Comparison of ENCODE assay signal across 18 mouse cellular contexts in the genomic region with DNA sequence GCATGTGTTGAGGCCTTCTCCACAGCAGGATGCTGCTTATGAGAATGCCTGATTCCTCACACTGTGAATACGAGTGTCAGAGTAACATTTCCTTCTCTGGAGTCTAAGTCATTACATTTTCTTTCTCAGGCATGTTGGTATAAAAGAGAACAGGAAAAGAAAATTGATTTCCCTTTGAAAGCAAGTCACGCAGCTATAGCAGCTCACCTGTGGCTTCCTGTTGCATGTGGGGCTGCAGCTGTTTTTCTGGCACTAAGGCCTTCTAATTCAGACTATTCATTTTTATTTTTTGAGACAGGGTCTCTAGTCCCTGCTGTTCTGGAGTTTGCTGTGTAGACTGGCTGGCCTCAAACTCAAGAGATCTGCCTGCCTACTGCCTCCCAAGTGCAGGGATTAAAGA.
A peak's percentile ranks its signal among the peaks of the same experiment; 100 is the strongest.
DNase-seq lines count a peak whose midpoint lies in the region; ATAC-seq and TF ChIP-seq lines count a peak whose summit lies in the region.
"Had no signal": no experiment of that assay in that cellular context is flagged by ENCODE, and none has a peak within 500 bp of the region (broad histone marks: within the 10 kb centered on the region; RNA-seq: fewer than 3 reads in every experiment).

No protein-coding gene starts in this region.

- peak overlapping the region; percentile 72 for H3K27ac ChIP-seq in hindbrain, embryonic 10.5 days
- no peak overlapping the region for H3K27ac ChIP-seq in hindbrain, embryonic 14.5 days
- peak overlapping the region; percentile 26 for H3K27ac ChIP-seq in spleen, adult 2 months (ENCODE audit: insufficient read depth, low read length)
- peak overlapping the region; percentile 91 for H3K27ac ChIP-seq in thymus, adult 2 months (ENCODE audit: control insufficient read depth, insufficient read depth, low read length)
- H3K27ac ChIP-seq in kidney, embryonic 14.5 days (ENCODE audit: low read depth, low read length), result no peak overlapping the region
- H3K27ac ChIP-seq: heart, embryonic 10.5 days; liver, embryonic 15.5 days had no signal

- H3K9ac ChIP-seq in hindbrain, embryonic 14.5 days, result no peak overlapping the region
- H3K9ac ChIP-seq in kidney, embryonic 14.5 days (ENCODE audit: low read depth, low read length), result no peak overlapping the region
- H3K9ac ChIP-seq: liver, embryonic 15.5 days had no signal

- no peak for TF ChIP-seq POLR2A in spleen, adult 2 months (IDR thresholded peaks at IDR 0.05; ENCODE audit: low read depth, low read length)
- TF ChIP-seq POLR2A in thymus, adult 2 months (IDR thresholded peaks at IDR 0.05; ENCODE audit: control insufficient read depth, extremely low read depth, insufficient read depth, low read length, poor library complexity), result no peak

- peaks cover 91% of the 10 kb centered on the region for H3K4me1 ChIP-seq in hindbrain, embryonic 10.5 days (replicated peaks)
- H3K4me1 ChIP-seq in hindbrain, embryonic 14.5 days (replicated peaks; ENCODE audit: control insufficient read depth, insufficient read depth, low read length), result peaks cover 87% of the 10 kb centered on the region
- H3K4me1 ChIP-seq in spleen, adult 2 months (ENCODE audit: control insufficient read depth, insufficient read depth, insufficient read length), result peaks cover 23% of the 10 kb centered on the region; the same call in 1 of the 2 replicates
- H3K4me1 ChIP-seq in thymus, adult 2 months (replicated peaks; ENCODE audit: control insufficient read depth, insufficient read depth, low read length), result peaks cover 54% of the 10 kb centered on the region
- peaks cover 70% of the 10 kb centered on the region for H3K4me1 ChIP-seq in kidney, embryonic 14.5 days (ENCODE audit: control insufficient read depth, insufficient read depth, low read length)

- WGBS in hindbrain, embryonic 10.5 days, result 46% methylated on average over 2 of the region's 2 CpGs
- WGBS in hindbrain, embryonic 14.5 days, result 28% methylated on average over 2 of the region's 2 CpGs
- WGBS in spleen, adult 2 months, result 16% methylated on average over 2 of the region's 2 CpGs
- 10% methylated on average over 2 of the region's 2 CpGs for WGBS in thymus, adult 2 months
- 58% methylated on average over 2 of the region's 2 CpGs for WGBS in kidney, embryonic 14.5 days

- no peak for TF ChIP-seq CTCF in spleen, adult 2 months (IDR thresholded peaks at IDR 0.05; ENCODE audit: extremely low read depth, insufficient read depth, insufficient read length, insufficient replicate concordance)
- no peak for TF ChIP-seq CTCF in thymus, adult 2 months (IDR thresholded peaks at IDR 0.05; ENCODE audit: borderline replicate concordance, control insufficient read depth, extremely low read depth, insufficient read depth, low read length, poor library complexity)

- no peak for DNase-seq in hindbrain, embryonic 10.5 days (ENCODE audit: low spot score)
- DNase-seq in hindbrain, embryonic 14.5 days (ENCODE audit: low spot score), result no peak
- no peak for DNase-seq in spleen, adult 2 months (ENCODE audit: low read depth in 1 of 2, low spot score in 2 of 2)
- DNase-seq in spleen, postnatal 10 days (ENCODE audit: low spot score in 2 of 2), result no peak
- DNase-seq in thymus, adult 2 months, result no peak
- DNase-seq in kidney, adult 8-10 months, result no peak
- DNase-seq: adrenal gland, postnatal 25 days; cerebellum, adult 9-11 months; embryo, embryonic 11 days; gastrocnemius, postnatal 14 days; heart, postnatal 4 days; kidney, adult 9 months; lung, postnatal 10 days; right cerebral cortex, postnatal 25 days had no signal

- H3K9me3 ChIP-seq in hindbrain, embryonic 10.5 days, result no peaks in the 10 kb centered on the region
- H3K9me3 ChIP-seq in hindbrain, embryonic 14.5 days (ENCODE audit: control insufficient read depth, low read length), result no peaks in the 10 kb centered on the region
- H3K9me3 ChIP-seq in kidney, embryonic 14.5 days (ENCODE audit: control insufficient read depth, low read length), result no peaks in the 10 kb centered on the region
- H3K9me3 ChIP-seq: heart, embryonic 10.5 days; liver, embryonic 15.5 days had no signal

- no peak for ATAC-seq in hindbrain, embryonic 14.5 days (ENCODE audit: low FRiP score)
- no peak for ATAC-seq in kidney, embryonic 14.5 days (ENCODE audit: low FRiP score, low TSS enrichment)

- H3K4me3 ChIP-seq in hindbrain, embryonic 10.5 days, result no peak overlapping the region
- no peak overlapping the region for H3K4me3 ChIP-seq in hindbrain, embryonic 14.5 days (replicated peaks; ENCODE audit: low read length)
- H3K4me3 ChIP-seq in spleen, adult 2 months (ENCODE audit: extremely low read depth, insufficient read depth, insufficient read length), result no peak overlapping the region
- H3K4me3 ChIP-seq in thymus, adult 2 months (ENCODE audit: control insufficient read depth, insufficient read depth, low read length), result no peak overlapping the region
- no peak overlapping the region for H3K4me3 ChIP-seq in kidney, embryonic 14.5 days (ENCODE audit: low read length)
- H3K4me3 ChIP-seq: erythroblast, embryonic 14.5 days; heart, embryonic 10.5 days; liver, embryonic 15.5 days had no signal

- H3K27me3 ChIP-seq in hindbrain, embryonic 10.5 days (ENCODE audit: insufficient read depth, poor library complexity, severe bottlenecking), result no peaks in the 10 kb centered on the region
- H3K27me3 ChIP-seq in hindbrain, embryonic 14.5 days (ENCODE audit: control insufficient read depth, insufficient read depth, low read length), result no peaks in the 10 kb centered on the region
- no peaks in the 10 kb centered on the region for H3K27me3 ChIP-seq in spleen, adult 2 months (ENCODE audit: control insufficient read depth, insufficient read depth, low read length)
- no peaks in the 10 kb centered on the region for H3K27me3 ChIP-seq in thymus, adult 2 months (ENCODE audit: control insufficient read depth, insufficient read depth, low read length)
- no peaks in the 10 kb centered on the region for H3K27me3 ChIP-seq in kidney, embryonic 14.5 days (ENCODE audit: control insufficient read depth, insufficient read depth, low read length)
- H3K27me3 ChIP-seq: liver, embryonic 15.5 days had no signal

- no peaks in the 10 kb centered on the region for H3K36me3 ChIP-seq in hindbrain, embryonic 10.5 days
- no peaks in the 10 kb centered on the region for H3K36me3 ChIP-seq in hindbrain, embryonic 14.5 days (replicated peaks; ENCODE audit: control insufficient read depth, insufficient read depth)
- no peaks in the 10 kb centered on the region for H3K36me3 ChIP-seq in spleen, adult 2 months (ENCODE audit: control insufficient read depth, insufficient read depth, low read length)
- H3K36me3 ChIP-seq in thymus, adult 2 months (ENCODE audit: control insufficient read depth, insufficient read depth, low read length), result no peaks in the 10 kb centered on the region
- H3K36me3 ChIP-seq in kidney, embryonic 14.5 days (ENCODE audit: control insufficient read depth, insufficient read depth, low read length), result no peaks in the 10 kb centered on the region
- H3K36me3 ChIP-seq: heart, embryonic 10.5 days; liver, embryonic 15.5 days had no signal

- H3K4me2 ChIP-seq in hindbrain, embryonic 14.5 days (replicated peaks), result no peak overlapping the region
- H3K4me2 ChIP-seq in kidney, embryonic 14.5 days (replicated peaks; ENCODE audit: low read depth, low read length), result no peak overlapping the region
- H3K4me2 ChIP-seq: liver, embryonic 15.5 days had no signal

Comparison
In these comparisons a context has a peak if more than half of its experiments do, and no peak if none do; other contexts are left out.
1. H3K27ac ChIP-seq: peak in hindbrain, embryonic 10.5 days (single experiment), spleen, adult 2 months (single experiment) and thymus, adult 2 months (single experiment); none in hindbrain, embryonic 14.5 days (single experiment) and kidney, embryonic 14.5 days (single experiment).